Mouse (Mus musculus) splenic B cell, adult 2 months (primary cell): ENCODE results near the gene Prtn3.
A peak's percentile ranks its signal among the peaks of the same experiment; 100 is the strongest.

Experiments
- DNase-seq: peaks from one replicate; pipeline ENCODE4 v3.0.0-alpha.2; 2011; ENCODE audit warnings: low read depth, low spot score
- H3K27me3 ChIP-seq: 2 replicates; pipeline ENCODE4 v1.6.1; 2012; ENCODE audit warnings: mild to moderate bottlenecking, low read length, moderate library complexity, mixed read lengths; ENCODE audit not compliant: control insufficient read depth, poor library complexity, insufficient read depth, severe bottlenecking
- H3K36me3 ChIP-seq: 2 replicates; pipeline ENCODE4 v1.6.1; 2012; ENCODE audit warnings: mild to moderate bottlenecking, low read length, moderate library complexity, mixed read lengths; ENCODE audit not compliant: control insufficient read depth, poor library complexity, insufficient read depth, severe bottlenecking

Gene Prtn3

GRCm38 (mm10) chr10:79906712-79907111 lies 32.4 kb downstream of the Prtn3 start:
- H3K27me3 ChIP-seq, result no peaks in the 10 kb centered on the region
- DNase-seq, result no peak
- peaks cover 7% of the 10 kb centered on the region for H3K36me3 ChIP-seq

- Histone ChIP-seq H3K36me3 (peaks cover 7% of the 10 kb centered on the region), H3K27me3 (no peaks in the 10 kb centered on the region)
- no peak for DNase-seq
These were observed 33.1 kb downstream of the Prtn3 start for GRCm38 (mm10) chr10:79907415-79907814.

- peak; percentile 98 for DNase-seq
- Histone ChIP-seq H3K27me3 (no peaks in the 10 kb centered on the region), H3K36me3 (peaks cover 4% of the 10 kb centered on the region)
These were observed 34.2 kb downstream of the Prtn3 start, which contains the start of gene Med16 for GRCm38 (mm10) chr10:79908167-79909091. TSS of gene Med16 (minus strand) at chr10:79908923.

GRCm38 (mm10) chr10:79909092-79909922 lies 35.0 kb downstream of the Prtn3 start:
- H3K36me3 ChIP-seq, result peaks cover 4% of the 10 kb centered on the region
- no peaks in the 10 kb centered on the region for H3K27me3 ChIP-seq
- no peak for DNase-seq

GRCm38 (mm10) chr10:79910556-79910955 lies 36.3 kb downstream of the Prtn3 start, which contains the start of gene Gm26602:
TSS of gene Gm26602 (plus strand) at chr10:79910856.
- H3K36me3 ChIP-seq, result peaks cover under 1% of the 10 kb centered on the region; the same call in 1 of the 2 replicates
- DNase-seq, result no peak

GRCm38 (mm10) chr10:79912412-79912811 lies 38.1 kb downstream of the Prtn3 start:
- Histone ChIP-seq H3K36me3 (no peaks in the 10 kb centered on the region), H3K27me3 (no peaks in the 10 kb centered on the region)
- no peak for DNase-seq

More at GRCm38 (mm10) chr10:79910556-79910955, 36.3 kb downstream of the Prtn3 start, which contains the start of gene Gm26602:
- no peaks in the 10 kb centered on the region for H3K27me3 ChIP-seq

- no peaks in the 10 kb centered on the region for H3K36me3 ChIP-seq
- no peaks in the 10 kb centered on the region for H3K27me3 ChIP-seq
- no peak for DNase-seq
These were observed 40.1 kb downstream of the Prtn3 start for GRCm38 (mm10) chr10:79914131-79914947.

GRCm38 (mm10) chr10:79914948-79915596 lies 40.8 kb downstream of the Prtn3 start:
- no peaks in the 10 kb centered on the region for H3K36me3 ChIP-seq
- H3K27me3 ChIP-seq, result no peaks in the 10 kb centered on the region
- no peak for DNase-seq

- H3K36me3 ChIP-seq, result no peaks in the 10 kb centered on the region
- no peak for DNase-seq
These were observed 41.8 kb downstream of the Prtn3 start for GRCm38 (mm10) chr10:79916081-79916480.

GRCm38 (mm10) chr10:79916808-79917531 lies 42.7 kb downstream of the Prtn3 start, which contains the start of gene Kiss1r:
TSS of gene Kiss1r (plus strand) at chr10:79916971.
- no peaks in the 10 kb centered on the region for H3K36me3 ChIP-seq

More at GRCm38 (mm10) chr10:79916081-79916480, 41.8 kb downstream of the Prtn3 start:
- H3K27me3 ChIP-seq, result no peaks in the 10 kb centered on the region

GRCm38 (mm10) chr10:79917532-79918100 lies 43.3 kb downstream of the Prtn3 start:
- H3K27me3 ChIP-seq, result no peaks in the 10 kb centered on the region
- H3K36me3 ChIP-seq, result no peaks in the 10 kb centered on the region
- no peak for DNase-seq

More at GRCm38 (mm10) chr10:79916808-79917531, 42.7 kb downstream of the Prtn3 start, which contains the start of gene Kiss1r:
- DNase-seq, result peak; percentile 73
- H3K27me3 ChIP-seq, result no peaks in the 10 kb centered on the region

GRCm38 (mm10) chr10:79918231-79919078 lies 44.2 kb downstream of the Prtn3 start:
- H3K36me3 ChIP-seq, result no peaks in the 10 kb centered on the region
- DNase-seq, result no peak
- H3K27me3 ChIP-seq, result no peaks in the 10 kb centered on the region
